Mouse (Mus musculus) myocyte (in vitro differentiated cells): ENCODE results near the gene Tmem107. TPM values are rescaled to one million over a fixed set of nuclear protein-coding genes. Genes with fewer than 3 reads are reported as not detected.
A peak's percentile ranks its signal among the peaks of the same experiment; 100 is the strongest.

Experiments
- H3K27me3 ChIP-seq: one replicate; pipeline ENCODE4 v1.6.1; 2011; ENCODE audit not compliant: control insufficient read depth, insufficient read depth, insufficient read length
- H3K36me3 ChIP-seq: one replicate; pipeline ENCODE4 v1.6.1; 2011; ENCODE audit not compliant: control insufficient read depth, insufficient read depth
- H3K4me2 ChIP-seq: one replicate; pipeline ENCODE4 v1.6.1; 2011; ENCODE audit warnings: low read depth, control low read depth
- H3K4me3 ChIP-seq: one replicate; pipeline ENCODE4 v1.5.1; 2011; ENCODE audit warnings: mild to moderate bottlenecking, control low read depth, moderate library complexity
- H3K79me2 ChIP-seq: one replicate; pipeline ENCODE4 v1.6.1; 2011; ENCODE audit not compliant: control insufficient read depth, insufficient read depth
- H3ac ChIP-seq: one replicate; pipeline ENCODE4 v1.6.1; 2011; ENCODE audit not compliant: control insufficient read depth, insufficient read length
- CEBPB ChIP-seq: IDR thresholded peaks from 2 replicates; pipeline ENCODE4 v1.6.1; 2011; ENCODE audit warnings: mild to moderate bottlenecking, moderate library complexity; ENCODE audit not compliant: poor library complexity, insufficient read depth, severe bottlenecking
- E2F4 ChIP-seq: IDR thresholded peaks from one replicate; pipeline ENCODE4 v1.6.1; 2011; ENCODE audit warnings: mild to moderate bottlenecking, control low read depth, moderate library complexity; ENCODE audit not compliant: insufficient read depth
- MAX ChIP-seq: IDR thresholded peaks from one replicate; pipeline ENCODE4 v1.6.1; 2011; ENCODE audit warnings: low read depth, mild to moderate bottlenecking, control low read depth
- MYOD1 ChIP-seq, 3 experiments: IDR thresholded peaks; one replicate each; pipeline ENCODE4 v1.6.1; 2011; ENCODE audit warnings: control low read depth in 2 of 3, low read depth in 2 of 3, mild to moderate bottlenecking in 2 of 3, moderate library complexity in 1 of 3; ENCODE audit not compliant: insufficient read length in 2 of 3, control insufficient read depth in 1 of 3
- MYOG ChIP-seq, 3 experiments: IDR thresholded peaks; one replicate each; pipeline ENCODE4 v1.6.1; 2011; ENCODE audit warnings: control low read depth in 2 of 3, low read depth in 2 of 3, mild to moderate bottlenecking in 2 of 3; ENCODE audit not compliant: insufficient read length in 2 of 3, control insufficient read depth in 1 of 3, insufficient read depth in 1 of 3
- POLR2A ChIP-seq: IDR thresholded peaks from one replicate; pipeline ENCODE4 v1.6.1; 2011; ENCODE audit warnings: low read depth, mild to moderate bottlenecking, control low read depth, moderate library complexity; ENCODE audit not compliant: insufficient read length
- POLR2AphosphoS2 ChIP-seq: IDR thresholded peaks from one replicate; pipeline ENCODE4 v1.6.1; 2011; ENCODE audit warnings: low read depth, control low read depth; ENCODE audit not compliant: insufficient read length
- REST ChIP-seq: IDR thresholded peaks from one replicate; pipeline ENCODE4 v1.6.1; 2011; ENCODE audit warnings: mild to moderate bottlenecking, control low read depth, moderate library complexity; ENCODE audit not compliant: insufficient read depth, insufficient read length
- SRF ChIP-seq: IDR thresholded peaks from one replicate; pipeline ENCODE4 v1.6.1; 2011; ENCODE audit warnings: low read depth; ENCODE audit not compliant: control insufficient read depth, insufficient read length
- TCF12 ChIP-seq: IDR thresholded peaks from one replicate; pipeline ENCODE4 v1.6.1; 2011; ENCODE audit warnings: mild to moderate bottlenecking, control low read depth; ENCODE audit not compliant: poor library complexity, insufficient read depth, severe bottlenecking
- TCF3 ChIP-seq: IDR thresholded peaks from one replicate; pipeline ENCODE4 v1.6.1; 2011; ENCODE audit warnings: low read depth, control low read depth; ENCODE audit not compliant: insufficient read length
- USF1 ChIP-seq: IDR thresholded peaks from one replicate; pipeline ENCODE4 v1.6.1; 2011; ENCODE audit warnings: low read depth, mild to moderate bottlenecking, control low read depth, moderate library complexity
- polyA plus RNA-seq: library from polyadenylated mRNA; unstranded; fragments of >200 nt; fragmentation: generic; extraction: Trizol; gene quantifications from one replicate; pipeline ENCODE4 v1.2.1, GENCODE M21; 2012; ENCODE audit warnings: missing spikeins

The Tmem107 gene
- polyA plus RNA-seq, 1 experiment = 29.5 TPM

DNA sequence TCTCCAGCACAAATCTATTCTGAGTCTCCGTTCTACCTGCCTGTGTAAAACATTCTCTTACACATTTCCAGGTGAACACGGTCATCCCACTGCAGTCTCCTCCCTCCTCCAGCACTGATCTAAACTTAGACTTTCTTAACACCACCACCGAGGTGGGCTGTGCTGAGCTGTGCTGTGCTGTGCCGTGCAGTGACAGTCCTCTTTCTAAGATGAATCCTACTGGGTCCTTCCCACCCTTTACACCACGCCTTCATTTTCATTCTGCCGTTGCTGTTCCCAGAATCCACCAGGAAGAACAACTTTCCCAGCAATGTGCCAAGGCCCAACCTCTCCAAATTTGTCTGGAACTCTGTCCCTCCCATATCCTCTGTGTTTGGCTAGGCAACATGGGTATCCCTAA, 15.8 kb downstream of the Tmem107 start:
- Histone ChIP-seq H3K36me3 (peaks cover 14% of the 10 kb centered on the region), H3ac (no peak overlapping the region), H3K4me2 (no peak overlapping the region), H3K4me3 (no peak overlapping the region), H3K79me2 (peaks cover 26% of the 10 kb centered on the region), H3K27me3 (no peaks in the 10 kb centered on the region)
- TF ChIP-seq USF1 = no peak
- TF ChIP-seq MAX = no peak
- no peak for TF ChIP-seq E2F4
- no peak for TF ChIP-seq POLR2AphosphoS2
- no peak for TF ChIP-seq TCF12
- TF ChIP-seq MYOD1 (IDR thresholded peaks at IDR 0.05; ENCODE audit: control insufficient read depth in 1 of 3, insufficient read length in 2 of 3, low read depth in 2 of 3) = no peak
- no peak for TF ChIP-seq TCF3
- no peak for TF ChIP-seq MYOG (IDR thresholded peaks at IDR 0.05; ENCODE audit: control insufficient read depth in 1 of 3, insufficient read depth in 1 of 3, insufficient read length in 2 of 3, low read depth in 2 of 3)
- TF ChIP-seq SRF = no peak
- no peak for TF ChIP-seq CEBPB
- TF ChIP-seq POLR2A = no peak
- TF ChIP-seq REST = no peak

- Histone ChIP-seq H3K4me2 (no peak overlapping the region), H3ac (no peak overlapping the region), H3K4me3 (no peak overlapping the region), H3K36me3 (peaks cover 19% of the 10 kb centered on the region), H3K27me3 (no peaks in the 10 kb centered on the region), H3K79me2 (peaks cover 26% of the 10 kb centered on the region)
- TF ChIP-seq MYOD1 (IDR thresholded peaks at IDR 0.05; ENCODE audit: control insufficient read depth in 1 of 3, insufficient read length in 2 of 3, low read depth in 2 of 3) = no peak
- TF ChIP-seq MYOG (IDR thresholded peaks at IDR 0.05; ENCODE audit: control insufficient read depth in 1 of 3, insufficient read depth in 1 of 3, insufficient read length in 2 of 3, low read depth in 2 of 3) = peak in 1 of 3 experiments; percentile 16
Observed at GRCm38 (mm10) chr11:69087082-69087481, 16.5 kb downstream of the Tmem107 start.

- peak overlapping the region; percentile 94 for H3K4me2 ChIP-seq
- H3K36me3 ChIP-seq = peaks cover 20% of the 10 kb centered on the region
- no peaks in the 10 kb centered on the region for H3K27me3 ChIP-seq
- H3ac ChIP-seq = no peak overlapping the region
- H3K4me3 ChIP-seq = peak overlapping the region; percentile 92
- TF ChIP-seq USF1 = peak; percentile 27
- no peak for TF ChIP-seq TCF3
- H3K79me2 ChIP-seq = peaks cover 26% of the 10 kb centered on the region
Observed at GRCm38 (mm10) chr11:69087597-69087996, 17.0 kb downstream of the Tmem107 start.

GRCm38 (mm10) chr11:69088103-69088855, 17.7 kb downstream of the Tmem107 start, which contains the start of gene Vamp2:
Gene Vamp2, plus strand, starts transcription at chr11:69088490.
- Histone ChIP-seq H3K36me3 (peaks cover 20% of the 10 kb centered on the region), H3K4me2 (peak within 1 kb of the TSS; percentile 94), H3K27me3 (no peaks in the 10 kb centered on the region), H3K4me3 (peak within 1 kb of the TSS; percentile 92), H3K79me2 (peaks cover 26% of the 10 kb centered on the region), H3ac (peak within 1 kb of the TSS; percentile 98)
- peak in 1 of 3 experiments; percentile 31 for TF ChIP-seq MYOD1 (IDR thresholded peaks at IDR 0.05; ENCODE audit: control insufficient read depth in 1 of 3, insufficient read length in 2 of 3, low read depth in 2 of 3)
- TF ChIP-seq REST = no peak
- peak; percentile 90 for TF ChIP-seq POLR2AphosphoS2
- TF ChIP-seq POLR2A = peak; percentile 90

GRCm38 (mm10) chr11:69088856-69089615, 18.4 kb downstream of the Tmem107 start:
- H3K27me3 ChIP-seq = no peaks in the 10 kb centered on the region

More at GRCm38 (mm10) chr11:69088856-69089615, 18.4 kb downstream of the Tmem107 start:
- Histone ChIP-seq H3K4me2 (peak overlapping the region; percentile 91), H3K79me2 (peaks cover 26% of the 10 kb centered on the region), H3K4me3 (peak overlapping the region; percentile 92), H3ac (peak overlapping the region; percentile 98), H3K36me3 (peaks cover 20% of the 10 kb centered on the region)
- peak in 1 of 3 experiments; percentile 62 for TF ChIP-seq MYOD1 (IDR thresholded peaks at IDR 0.05; ENCODE audit: control insufficient read depth in 1 of 3, insufficient read length in 2 of 3, low read depth in 2 of 3)
- TF ChIP-seq MYOG (IDR thresholded peaks at IDR 0.05; ENCODE audit: control insufficient read depth in 1 of 3, insufficient read depth in 1 of 3, insufficient read length in 2 of 3, low read depth in 2 of 3) = peak in 1 of 3 experiments; percentile 32
- no peak for TF ChIP-seq MAX
- no peak for TF ChIP-seq POLR2AphosphoS2
